Comparison of ENCODE assay signal across 31 mouse cellular contexts in the genomic region with DNA sequence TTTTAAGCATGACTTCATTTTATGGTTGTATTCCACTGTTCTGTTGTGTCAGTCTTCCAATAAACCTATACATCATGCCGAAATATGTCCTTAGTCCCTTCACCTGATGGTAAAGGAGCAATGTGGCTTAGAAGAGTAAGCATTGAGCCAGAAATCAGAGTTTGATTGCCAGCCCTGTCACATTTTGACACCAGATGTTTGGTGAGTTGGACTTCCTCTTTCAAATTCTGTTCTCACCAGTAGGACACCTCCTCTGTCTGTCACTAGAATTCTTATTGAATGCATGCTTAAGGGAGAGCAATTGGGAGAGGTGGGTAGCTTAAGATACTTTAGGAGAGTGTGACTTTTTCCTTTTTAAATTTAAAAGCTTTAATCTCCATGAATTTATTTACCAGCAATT.
"Had no signal": no experiment of that assay in that cellular context is flagged by ENCODE, and none has a peak within 500 bp of the region (broad histone marks: within the 10 kb centered on the region; RNA-seq: fewer than 3 reads in every experiment).

No protein-coding gene starts in this region.

- DNase-seq: left cerebral cortex, postnatal 4 days; liver; liver, embryonic 13.5 days; liver, postnatal 0 days; lung, adult 18-20 months; lung, adult 2 months; lung, embryonic 14.5 days; lung, postnatal 10 days; lung, postnatal 14 days; lung, postnatal 36 days; lung, postnatal 4 days; midbrain, embryonic 14.5 days had no signal

- H3K4me1 ChIP-seq: limb, embryonic 10.5 days; limb, embryonic 12.5 days; limb, embryonic 13.5 days; limb, embryonic 15.5 days; liver, embryonic 12.5 days; liver, embryonic 13.5 days; liver, embryonic 15.5 days; lung, embryonic 15.5 days; megakaryocyte, embryonic 14.5 days had no signal

- H3K4me2 ChIP-seq: limb, embryonic 12.5 days; limb, embryonic 13.5 days; limb, embryonic 15.5 days; liver, embryonic 11.5 days; liver, embryonic 12.5 days; liver, embryonic 13.5 days; liver, embryonic 15.5 days; lung, embryonic 14.5 days; lung, embryonic 15.5 days; midbrain, embryonic 11.5 days; midbrain, embryonic 12.5 days; midbrain, embryonic 13.5 days; midbrain, embryonic 15.5 days had no signal

- H3K4me3 ChIP-seq: limb, embryonic 10.5 days; limb, embryonic 12.5 days; limb, embryonic 13.5 days; limb, embryonic 15.5 days; liver, embryonic 12.5 days; liver, embryonic 13.5 days; liver, embryonic 15.5 days; lung, embryonic 15.5 days; megakaryocyte, embryonic 14.5 days; midbrain, embryonic 10.5 days; midbrain, embryonic 12.5 days; midbrain, embryonic 13.5 days; midbrain, embryonic 15.5 days; myocyte had no signal

- H3K27me3 ChIP-seq: limb, embryonic 12.5 days; limb, embryonic 13.5 days; limb, embryonic 15.5 days; liver, embryonic 12.5 days; liver, embryonic 13.5 days; liver, embryonic 15.5 days; lung, embryonic 15.5 days; megakaryocyte, embryonic 14.5 days; midbrain, embryonic 12.5 days; midbrain, embryonic 13.5 days; midbrain, embryonic 15.5 days had no signal

- H3K27ac ChIP-seq: limb, embryonic 10.5 days; limb, embryonic 12.5 days; limb, embryonic 13.5 days; limb, embryonic 15.5 days; liver, embryonic 12.5 days; liver, embryonic 13.5 days; liver, embryonic 14.5 days; liver, embryonic 15.5 days; lung, embryonic 15.5 days; macrophage; midbrain, embryonic 10.5 days; midbrain, embryonic 12.5 days; midbrain, embryonic 13.5 days; midbrain, embryonic 15.5 days had no signal

- H3K9ac ChIP-seq: limb, embryonic 12.5 days; limb, embryonic 13.5 days; limb, embryonic 15.5 days; liver, embryonic 12.5 days; liver, embryonic 13.5 days; liver, embryonic 14.5 days; liver, embryonic 15.5 days; liver, postnatal 0 days; lung, embryonic 14.5 days; lung, embryonic 15.5 days; midbrain, embryonic 12.5 days; midbrain, embryonic 13.5 days; midbrain, embryonic 15.5 days had no signal

- H3K9me3 ChIP-seq: limb, embryonic 10.5 days; limb, embryonic 12.5 days; limb, embryonic 13.5 days; limb, embryonic 15.5 days; liver, embryonic 12.5 days; liver, embryonic 13.5 days; liver, embryonic 15.5 days; lung, embryonic 15.5 days; megakaryocyte, embryonic 14.5 days; midbrain, embryonic 10.5 days; midbrain, embryonic 12.5 days; midbrain, embryonic 13.5 days; midbrain, embryonic 15.5 days had no signal

- ATAC-seq: liver, embryonic 12.5 days; liver, postnatal 0 days; lung, postnatal 0 days; midbrain, embryonic 13.5 days; midbrain, embryonic 15.5 days; midbrain, embryonic 16.5 days had no signal

- H3K36me3 ChIP-seq: limb, embryonic 10.5 days; limb, embryonic 12.5 days; limb, embryonic 13.5 days; limb, embryonic 15.5 days; liver, embryonic 12.5 days; liver, embryonic 13.5 days; liver, embryonic 15.5 days; lung, embryonic 15.5 days; midbrain, embryonic 10.5 days; midbrain, embryonic 12.5 days; midbrain, embryonic 13.5 days; midbrain, embryonic 15.5 days had no signal
